Mouse (Mus musculus) CD8-positive naive resting alpha-beta T cell, adult 57 days (primary cell): ENCODE data around the gene Zfp954. TPM values are rescaled to one million over a fixed set of nuclear protein-coding genes. Genes with fewer than 3 reads are reported as not detected.

Source experiments
- total RNA-seq: library from RNA; stranded (reverse); gene quantifications from one replicate; pipeline ENCODE4 v1.2.4, GENCODE M21; 2023

Zfp954 gene
- total RNA-seq, result 45.4 TPM

GRCm38 (mm10) chr7:7120921-7121601 is at the start of gene Zfp954:
Gene Zfp954 (minus strand): TSS chr7:7121488.

GRCm38 (mm10) chr7:7136379-7136866 is 15.1 kb upstream of the Zfp954 start, which contains the start of gene Zfp773:
Gene Zfp773 (minus strand): TSS chr7:7136755.

Other genes starting within 250 kb of the Zfp954 start
- gene Aurkc, start 126.2 kb downstream of the Zfp954 start, total RNA-seq, result not detected
- 7.4 TPM for gene Zfp773, start 15.3 kb upstream of the Zfp954 start, total RNA-seq
- 3.9 TPM for gene Zfp418, start 49.8 kb upstream of the Zfp954 start, total RNA-seq
- gene Zfp772, start 88.5 kb upstream of the Zfp954 start, total RNA-seq, result 2.3 TPM
- not detected for gene Vmn2r29, start 125.8 kb upstream of the Zfp954 start, total RNA-seq
- 1.2 TPM for gene Gm45844, start 156.8 kb upstream of the Zfp954 start, total RNA-seq
- 42.7 TPM for gene Clcn4, start 179.4 kb upstream of the Zfp954 start, total RNA-seq
- gene Vmn2r30, start 216.1 kb upstream of the Zfp954 start, total RNA-seq, result not detected